Mouse (Mus musculus) thymus, postnatal 25 days (tissue): Measurements from ENCODE around the gene Kif16b.
A peak's percentile ranks its signal among the peaks of the same experiment; 100 is the strongest.

Source experiments
- DNase-seq: peaks from one replicate; pipeline ENCODE4 v3.0.0; 2022

Gene Kif16b

DNA sequence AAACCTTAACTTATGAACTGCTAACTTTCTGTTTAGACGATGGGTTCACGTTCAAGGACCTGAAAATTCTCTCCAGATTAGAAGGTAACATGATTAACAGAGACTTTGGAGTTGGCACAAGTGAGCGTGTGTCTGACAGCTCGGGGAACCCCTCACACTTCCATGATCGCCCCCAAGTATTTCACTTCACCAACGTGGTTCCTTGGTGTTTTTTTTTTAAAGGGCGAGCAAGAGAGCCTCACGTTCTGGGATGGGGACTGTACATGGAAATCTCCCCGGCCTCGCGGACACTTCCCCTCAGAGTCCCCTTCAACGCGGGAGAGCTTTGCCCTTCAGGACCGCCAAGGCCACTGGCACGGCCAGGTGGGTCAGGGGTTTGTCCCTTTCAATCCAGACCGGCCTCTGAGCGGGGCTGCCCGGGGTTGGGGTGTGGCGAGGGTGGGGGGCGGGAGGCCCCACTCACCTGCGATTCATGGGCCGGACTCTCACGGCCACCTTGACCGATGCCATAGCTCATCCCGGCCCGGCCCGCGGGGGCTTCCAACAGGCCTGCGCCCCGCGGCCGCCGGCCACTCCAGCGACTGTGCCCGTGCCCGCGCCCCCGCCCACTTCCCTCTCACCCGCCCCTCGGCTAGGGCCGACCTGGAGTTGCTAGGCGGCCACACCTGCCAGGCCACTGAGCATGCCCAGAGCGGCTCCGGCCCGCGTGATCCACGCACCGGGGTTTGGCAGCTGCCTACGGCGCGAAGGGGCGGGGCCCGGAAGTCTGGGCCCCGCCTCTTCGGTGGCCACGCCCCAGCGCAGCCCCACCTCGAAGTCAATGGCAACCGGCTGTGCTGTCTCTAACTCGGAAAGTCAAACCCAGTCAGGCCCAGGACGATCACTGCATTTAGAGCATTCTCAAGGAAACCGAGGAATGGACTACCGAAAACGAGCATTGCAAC lies at the start of gene Kif16b:
Kif16b (minus strand) TSS at position 670 of the 944 bp plus-strand sequence.
- DNase-seq = peak; percentile 96

DNA sequence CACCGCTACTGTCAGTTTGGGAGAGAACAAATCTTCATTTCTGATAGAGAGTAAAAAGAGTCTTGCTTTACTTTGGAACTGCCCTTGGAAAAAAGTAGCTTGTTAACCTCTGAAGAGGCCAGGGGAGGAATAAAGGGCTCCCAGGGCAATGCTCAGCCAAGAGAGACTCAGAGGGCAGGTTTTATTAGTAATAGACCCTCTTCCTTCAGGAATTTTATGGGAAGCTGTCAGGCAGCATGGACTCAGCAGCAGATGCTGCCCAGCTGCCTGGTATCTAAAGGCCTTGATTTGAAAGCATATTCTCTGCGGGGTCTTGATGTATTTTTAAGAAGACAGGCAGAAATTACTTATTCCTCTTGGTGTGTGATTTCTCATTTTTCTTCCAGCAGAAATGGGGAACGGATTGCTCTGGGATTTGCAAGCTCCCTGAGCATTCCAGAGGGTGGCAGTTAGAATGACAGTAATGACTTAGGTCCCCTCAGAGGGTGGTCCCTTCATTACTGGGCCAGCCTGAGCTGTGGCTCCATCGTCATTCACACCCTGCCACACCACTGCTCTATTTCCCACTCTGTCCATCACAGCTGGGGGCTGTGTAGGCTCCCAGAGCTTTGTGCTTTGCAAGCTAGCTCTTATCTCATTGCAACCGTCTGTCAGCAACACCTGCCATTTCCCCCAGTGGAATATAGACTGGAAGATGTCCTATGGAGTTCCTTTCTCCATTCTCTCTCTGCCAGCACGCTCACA lies 39.7 kb upstream of the Kif16b start:
- DNase-seq = no peak

DNA sequence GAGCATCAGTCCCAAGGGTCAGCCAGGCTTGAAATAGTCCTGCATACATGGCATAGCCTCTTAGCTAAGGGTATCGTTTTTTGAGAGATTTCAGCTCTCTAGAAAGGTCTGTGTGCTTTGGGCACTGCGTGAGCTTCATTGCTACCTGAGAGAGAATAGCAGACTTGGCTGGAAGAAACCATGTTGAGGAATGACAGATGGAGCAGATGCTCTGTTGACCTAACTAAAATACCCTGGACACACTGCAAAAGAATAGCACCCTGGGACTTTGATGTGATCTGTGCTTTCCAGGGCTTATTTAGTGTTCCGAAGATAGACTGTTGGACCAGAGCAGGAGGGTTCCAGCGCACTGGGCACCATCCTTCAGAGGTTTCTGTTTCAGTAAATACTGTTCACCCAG lies 29.1 kb upstream of the Kif16b start:
- DNase-seq = no peak

DNA sequence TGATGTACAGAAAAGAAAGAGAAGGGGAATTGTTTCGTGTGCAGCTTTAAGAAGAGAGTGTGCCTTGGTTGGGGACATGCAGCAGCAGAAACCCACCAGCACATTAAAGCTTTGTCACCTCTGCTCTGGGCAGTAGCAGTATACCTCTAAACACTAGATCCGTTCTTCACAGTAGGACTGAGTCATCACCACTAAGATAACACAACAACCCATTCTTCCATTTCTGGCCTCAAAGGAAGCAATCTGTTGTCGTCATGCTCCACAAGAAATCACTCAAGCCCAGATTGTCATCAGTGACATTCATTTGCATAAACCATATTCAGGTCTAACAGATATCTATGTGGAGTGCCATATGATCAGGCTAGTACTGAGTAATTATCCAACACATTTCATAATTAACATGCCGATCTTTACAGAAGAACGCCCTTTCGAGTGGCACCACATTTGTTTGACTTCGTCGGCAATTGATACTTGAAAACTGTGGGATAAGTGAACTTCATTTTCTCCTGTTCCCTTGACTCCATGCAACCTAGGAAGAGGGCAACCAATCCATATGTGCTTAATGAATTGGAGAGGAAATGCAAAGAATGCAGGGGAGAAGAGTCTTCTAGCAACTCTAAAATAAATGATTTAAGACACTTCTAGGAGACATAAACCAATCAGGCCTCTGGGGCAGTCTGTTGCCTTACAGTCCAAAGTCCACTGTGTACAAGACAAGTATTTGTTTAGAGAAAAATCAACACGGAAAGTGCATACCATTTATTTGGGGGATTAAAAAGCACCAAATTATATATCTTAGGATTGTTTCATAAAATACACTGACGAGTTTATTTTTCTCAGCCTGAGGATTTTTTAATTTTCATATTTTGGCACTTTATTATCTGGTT lies 28.1 kb upstream of the Kif16b start:
- DNase-seq = no peak

DNA sequence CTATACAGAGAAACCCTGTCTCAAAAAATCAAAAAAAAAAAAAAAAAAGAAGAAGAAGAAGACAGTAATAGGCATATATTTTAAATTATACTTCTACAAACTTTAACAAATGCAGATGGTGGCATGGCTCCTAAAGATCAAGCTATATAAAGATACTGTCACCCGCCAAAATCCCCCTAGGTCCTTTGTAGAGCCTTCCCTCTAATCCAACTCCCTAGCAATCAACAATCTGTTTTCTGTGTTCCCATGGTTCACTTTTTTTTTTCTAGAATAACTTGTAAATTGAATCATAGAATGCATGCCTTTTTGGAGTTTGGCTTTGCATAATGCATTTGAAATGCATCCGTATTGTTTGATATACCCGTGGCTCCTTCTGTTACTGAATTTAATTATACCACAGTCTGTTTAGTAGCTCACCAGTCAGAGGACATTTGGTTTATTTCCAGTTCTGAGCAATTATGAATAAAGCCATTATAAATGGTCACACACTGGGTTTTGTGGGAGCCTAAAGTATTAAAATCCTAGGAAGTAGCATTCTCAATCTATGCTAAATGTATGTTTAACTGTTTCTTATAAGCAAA lies 9.6 kb upstream of the Kif16b start:
- DNase-seq = no peak

DNA sequence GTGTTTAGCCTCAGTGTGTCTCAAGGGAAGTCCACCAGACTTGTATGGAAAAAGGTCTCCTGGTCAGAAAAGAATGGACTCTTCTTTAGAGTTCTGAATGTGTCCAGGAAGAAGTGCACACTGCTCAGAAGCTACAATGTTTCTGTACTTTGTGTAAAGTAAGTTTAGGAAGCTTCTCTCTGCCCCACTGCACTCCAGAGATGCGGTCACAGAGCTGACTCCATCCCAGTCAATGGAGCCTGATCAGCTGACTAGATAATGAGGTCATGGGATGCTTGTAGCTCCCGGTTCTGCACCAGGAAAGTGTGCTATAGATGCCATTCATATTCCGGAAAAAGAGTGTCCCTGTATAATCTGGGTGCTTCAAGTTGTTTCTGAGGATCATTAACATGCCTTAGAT lies 7.9 kb upstream of the Kif16b start:
- no peak for DNase-seq

DNA sequence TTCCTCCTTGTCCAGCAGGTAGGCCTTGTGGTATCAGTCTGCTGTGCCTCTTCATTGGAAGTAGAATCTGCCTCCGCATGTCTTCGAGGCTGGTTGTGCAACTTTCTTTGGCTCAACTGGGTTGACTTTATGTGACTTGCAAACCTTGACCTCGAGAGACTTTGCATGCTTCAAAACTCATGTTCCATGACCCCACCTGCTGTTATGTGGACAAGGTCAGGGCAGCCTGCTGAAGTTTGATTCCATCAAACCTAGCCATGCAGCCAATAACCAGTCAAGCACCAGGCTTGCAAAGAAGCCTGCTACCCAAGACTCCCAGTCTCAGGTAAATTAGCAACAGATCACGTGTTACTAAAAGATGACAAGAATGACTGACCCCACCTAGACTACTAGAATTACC lies 5.7 kb upstream of the Kif16b start:
- no peak for DNase-seq

DNA sequence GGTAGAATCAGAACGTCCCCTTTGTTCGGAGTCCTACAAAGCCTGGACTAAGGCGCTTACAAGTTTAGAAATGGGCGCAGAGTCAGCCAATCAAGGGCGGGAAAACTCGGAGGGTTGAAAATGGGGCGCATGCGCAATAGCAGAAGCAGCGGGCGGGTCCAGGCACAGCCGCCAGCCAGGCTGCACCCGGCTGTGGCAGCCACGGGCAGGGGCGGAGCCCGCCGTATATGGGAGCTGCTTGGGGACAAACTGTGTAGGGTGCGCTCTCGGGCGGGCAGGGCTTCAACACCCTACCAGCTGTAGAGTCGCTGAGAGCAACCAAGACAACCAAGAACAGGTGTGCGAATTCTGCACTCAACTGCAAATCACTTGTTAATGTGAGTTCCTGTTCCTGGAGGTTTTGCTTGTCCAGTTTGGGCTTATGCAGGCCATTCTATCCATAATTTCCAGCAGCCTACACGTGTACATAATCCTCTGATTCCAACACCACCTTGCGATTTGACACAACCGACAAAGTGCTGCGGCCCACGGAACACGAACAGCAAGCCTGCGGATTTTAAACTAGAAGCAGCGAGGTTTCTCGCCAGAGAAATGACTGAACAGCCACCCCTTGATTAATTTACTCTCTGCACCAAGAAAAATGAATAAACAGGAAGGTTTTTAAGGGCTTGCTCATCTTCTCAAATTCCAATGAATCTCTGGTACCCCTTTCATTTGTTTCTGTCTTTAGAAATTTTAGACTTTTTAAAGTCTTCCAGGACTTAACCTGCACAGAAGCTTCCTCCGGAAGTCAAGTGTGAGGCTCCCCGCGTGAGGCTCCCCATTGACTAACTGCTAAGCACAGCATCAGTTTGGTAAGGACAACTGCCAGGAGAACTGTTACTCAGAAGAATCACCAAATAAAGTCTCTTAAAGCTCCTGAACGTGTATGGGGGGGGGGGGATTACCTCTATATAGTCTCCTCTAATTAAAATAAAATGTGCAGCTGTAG lies 1.9 kb upstream of the Kif16b start:
- peak; percentile 96 for DNase-seq

DNA sequence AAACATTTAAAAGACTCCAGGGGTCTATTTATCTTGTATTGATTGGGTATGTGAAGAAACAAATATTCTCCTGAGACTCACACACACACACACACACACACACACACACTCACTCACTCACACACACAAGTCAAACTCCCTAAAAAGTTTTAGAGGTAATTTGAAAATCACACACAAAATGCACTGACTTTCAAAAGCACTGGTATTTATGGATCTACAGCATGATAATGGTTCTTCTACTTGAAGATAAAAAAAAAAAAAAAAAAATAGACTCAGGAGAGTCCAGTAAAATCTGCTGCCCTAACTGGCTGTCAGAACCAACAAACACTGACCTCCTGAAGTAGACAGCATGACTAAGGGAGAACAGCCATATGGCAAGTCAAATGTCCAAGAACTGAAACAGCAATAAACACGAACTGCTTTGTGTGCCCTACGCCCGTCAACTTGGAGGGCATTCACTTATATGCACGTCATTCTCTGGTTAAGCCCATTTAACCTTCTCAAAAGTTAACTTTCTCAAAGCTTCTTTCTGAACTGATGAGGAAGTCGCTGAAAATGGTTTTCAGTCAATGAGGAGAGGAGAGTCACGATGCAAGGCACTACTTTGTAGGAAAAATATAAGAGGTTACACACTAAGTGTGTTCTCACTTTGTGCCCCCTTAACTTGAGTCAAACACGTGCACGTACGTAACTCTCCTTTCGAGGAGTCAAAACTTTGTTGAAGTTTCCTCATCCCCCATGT lies 1.0 kb downstream of the Kif16b start:
- no peak for DNase-seq

DNA sequence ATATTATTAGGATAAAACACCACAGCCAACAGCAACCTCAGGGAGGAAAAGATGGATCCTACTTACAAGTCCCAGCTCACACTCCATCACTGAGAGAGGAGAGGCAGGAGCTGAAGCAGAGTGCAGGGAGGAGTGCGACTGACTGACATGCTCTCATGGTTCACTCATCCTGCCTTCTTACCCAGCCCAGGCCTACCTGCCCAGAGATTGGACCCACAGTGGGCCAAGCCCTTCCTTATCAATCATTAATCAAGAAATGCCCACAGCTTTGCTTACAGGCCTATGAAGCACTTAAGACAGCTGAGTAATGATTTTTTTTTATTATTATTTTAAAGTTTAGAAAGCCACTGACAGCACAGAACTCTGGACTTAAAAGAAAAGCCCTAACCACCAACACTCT lies 7.6 kb downstream of the Kif16b start:
- DNase-seq = no peak

DNA sequence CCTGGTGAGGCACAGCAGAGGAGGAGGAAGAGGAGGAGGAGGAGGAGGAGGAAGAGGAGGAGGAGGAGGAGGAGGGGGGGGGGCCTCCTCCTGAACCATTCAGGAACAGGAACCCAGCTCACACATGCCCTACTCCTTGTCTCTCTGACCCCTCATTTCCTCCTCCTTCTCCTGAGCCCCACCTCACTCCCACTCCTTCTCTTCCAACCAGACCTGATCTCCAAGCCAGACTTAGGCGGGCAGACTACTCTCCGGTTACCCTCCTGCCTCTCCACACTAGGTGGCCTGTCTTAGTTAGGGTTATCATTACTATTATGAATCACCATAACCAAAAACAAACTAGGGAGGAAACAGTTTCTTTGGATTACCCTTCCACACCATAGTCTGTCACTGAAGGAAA lies 10.0 kb downstream of the Kif16b start:
- DNase-seq = no peak

DNA sequence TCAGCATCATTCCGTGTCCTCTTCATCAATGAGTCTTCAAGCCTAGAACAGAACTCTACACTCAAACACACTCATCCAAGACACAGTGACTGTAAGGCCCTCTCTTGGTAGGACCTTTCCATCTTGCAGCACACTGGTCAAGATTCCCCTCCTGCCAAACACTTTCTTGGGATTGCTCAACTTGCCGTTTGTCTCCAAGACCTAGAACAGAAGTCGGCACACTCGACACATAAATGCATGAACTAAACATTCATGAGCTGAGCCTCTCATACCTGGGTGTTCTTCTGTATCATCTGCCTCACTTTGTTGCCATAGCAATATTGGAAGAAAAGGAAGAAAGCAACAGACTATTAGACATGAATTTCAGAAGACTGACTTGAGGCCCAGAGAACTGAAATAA lies 16.9 kb downstream of the Kif16b start:
- DNase-seq = no peak

DNA sequence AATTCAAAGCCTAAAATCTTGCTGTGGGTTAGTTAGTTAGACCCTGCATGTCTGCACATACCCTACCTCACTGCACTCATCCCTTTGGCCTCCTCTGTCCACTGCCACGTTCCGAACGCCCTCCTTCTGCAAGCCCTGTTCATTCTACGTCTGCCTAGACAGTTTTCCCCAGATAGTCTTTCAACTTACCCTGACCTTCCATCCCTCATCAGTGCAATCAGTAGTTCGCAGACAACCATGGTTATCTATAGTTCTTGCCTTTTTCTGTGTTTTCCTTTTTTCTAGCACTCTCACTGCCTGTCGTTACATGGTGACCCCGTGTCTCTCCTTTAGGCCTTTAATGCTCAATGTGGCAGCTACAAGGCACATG lies 17.7 kb downstream of the Kif16b start:
- no peak for DNase-seq

DNA sequence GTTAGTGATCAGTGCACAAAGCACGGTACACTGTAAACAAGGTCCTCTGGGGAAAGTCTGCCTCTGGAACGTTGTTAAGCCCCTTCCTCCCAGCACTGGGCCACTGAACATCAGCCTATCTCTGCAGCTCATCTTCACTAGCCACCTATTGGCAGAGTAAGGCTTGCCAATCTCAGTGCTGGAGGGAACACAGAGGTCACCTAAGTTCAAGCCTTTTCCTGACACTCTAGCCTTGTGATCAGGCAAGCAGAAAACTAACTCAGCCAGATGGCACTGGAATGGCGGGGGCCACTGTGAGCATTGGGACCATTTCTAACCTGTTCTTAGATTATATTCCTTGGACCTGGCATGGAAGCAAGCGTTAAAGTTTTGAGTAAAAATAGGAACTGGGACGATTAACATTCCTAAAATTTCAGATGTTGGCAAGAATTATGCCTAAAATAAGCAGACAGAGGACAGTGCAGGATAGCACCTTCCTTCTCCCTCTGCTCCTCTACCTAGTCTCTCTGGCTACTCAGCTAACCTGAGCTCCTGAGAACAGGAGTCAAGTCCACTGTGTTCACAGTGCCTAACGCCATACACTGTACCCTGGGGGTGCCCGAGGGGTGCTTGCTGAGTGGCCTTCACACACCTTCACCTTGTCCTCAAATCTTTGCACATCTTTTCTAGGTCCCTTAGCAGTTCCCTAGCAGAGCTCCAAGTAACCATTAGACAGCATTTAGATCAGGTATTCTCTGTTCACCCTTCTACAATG lies 18.3 kb downstream of the Kif16b start:
- no peak for DNase-seq

DNA sequence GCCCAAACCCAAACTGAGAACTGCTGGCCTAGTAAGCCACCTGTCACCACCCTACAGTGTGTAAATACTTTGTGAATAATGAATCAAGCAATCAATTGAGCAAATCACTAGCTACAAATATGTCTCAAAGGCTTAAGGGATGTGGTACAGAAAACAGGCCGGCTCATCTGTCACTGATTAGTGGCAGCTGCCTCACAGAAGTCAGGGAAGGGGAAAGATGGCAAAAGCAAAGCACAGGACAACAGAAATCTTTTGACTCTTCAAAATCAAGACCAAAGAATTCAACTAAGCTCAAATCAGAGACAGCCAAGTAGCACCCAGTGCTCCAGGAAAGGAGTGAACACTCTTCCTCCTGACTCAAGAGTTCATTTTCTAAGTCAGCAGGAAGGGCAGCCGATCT lies 18.9 kb downstream of the Kif16b start:
- DNase-seq = no peak

DNA sequence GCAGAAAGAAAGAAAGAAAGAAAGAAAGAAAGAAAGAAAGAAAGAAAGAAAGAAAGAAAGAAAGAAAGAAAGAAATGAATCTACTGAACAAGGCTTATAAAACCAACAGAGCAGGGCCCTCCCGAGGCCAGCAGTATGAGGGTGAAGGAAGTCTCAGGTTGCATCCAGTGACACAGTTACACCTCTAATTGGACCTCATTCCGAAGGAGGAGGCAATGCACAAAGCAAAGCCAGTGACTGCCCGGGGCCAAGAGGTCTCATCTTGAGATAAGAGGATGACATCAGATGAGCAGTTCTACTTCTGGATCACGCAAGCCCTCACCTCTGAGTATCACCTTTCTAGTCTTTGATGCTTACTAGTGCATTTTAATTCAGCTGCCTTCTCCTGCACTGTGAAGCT lies 20.2 kb downstream of the Kif16b start:
- no peak for DNase-seq

DNA sequence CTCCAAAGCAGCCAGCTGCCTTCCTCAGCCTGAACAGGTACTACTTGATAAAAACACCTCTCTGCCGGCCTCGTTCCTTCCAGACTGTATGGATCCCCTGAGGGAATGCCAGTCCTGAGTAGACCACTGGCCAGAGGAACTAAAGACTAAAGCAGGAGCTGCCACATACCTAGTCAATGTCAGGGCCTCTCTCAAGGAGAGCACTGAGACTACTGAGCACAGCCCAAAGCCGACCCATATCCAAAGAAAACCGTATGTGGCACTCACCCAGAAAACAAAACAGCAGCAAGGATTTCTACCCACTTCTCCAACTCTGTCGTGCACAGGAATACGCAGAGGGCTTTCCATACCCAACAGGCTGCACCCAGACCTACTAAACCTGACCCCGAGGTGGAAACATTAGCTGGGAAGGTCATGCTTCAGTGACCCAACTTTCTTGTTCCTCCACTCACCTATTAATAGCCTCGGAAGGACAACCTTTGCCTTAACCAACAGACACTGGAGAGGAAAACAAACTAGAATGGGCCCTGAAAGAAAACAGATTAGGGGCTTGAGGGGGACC lies 22.0 kb downstream of the Kif16b start:
- no peak for DNase-seq

DNA sequence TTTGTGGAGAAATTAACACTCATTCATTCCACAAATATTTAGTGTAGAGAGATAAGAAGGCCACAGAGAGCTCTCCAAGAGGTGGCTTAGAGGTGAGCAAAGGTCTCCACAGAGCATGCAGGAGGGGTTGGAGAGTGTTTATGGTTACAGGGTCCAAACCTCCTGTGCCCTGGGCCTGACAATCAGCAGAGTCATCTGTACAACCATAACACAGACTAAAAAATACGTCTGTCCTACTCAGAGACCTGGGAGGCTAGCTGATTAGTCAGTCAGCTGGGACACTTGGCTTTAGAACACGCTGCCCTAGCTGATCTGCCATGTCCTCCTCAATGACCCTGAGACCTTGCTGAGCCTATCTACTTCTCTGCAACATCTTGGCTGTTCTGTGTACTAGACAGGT lies 24.7 kb downstream of the Kif16b start:
- no peak for DNase-seq

DNA sequence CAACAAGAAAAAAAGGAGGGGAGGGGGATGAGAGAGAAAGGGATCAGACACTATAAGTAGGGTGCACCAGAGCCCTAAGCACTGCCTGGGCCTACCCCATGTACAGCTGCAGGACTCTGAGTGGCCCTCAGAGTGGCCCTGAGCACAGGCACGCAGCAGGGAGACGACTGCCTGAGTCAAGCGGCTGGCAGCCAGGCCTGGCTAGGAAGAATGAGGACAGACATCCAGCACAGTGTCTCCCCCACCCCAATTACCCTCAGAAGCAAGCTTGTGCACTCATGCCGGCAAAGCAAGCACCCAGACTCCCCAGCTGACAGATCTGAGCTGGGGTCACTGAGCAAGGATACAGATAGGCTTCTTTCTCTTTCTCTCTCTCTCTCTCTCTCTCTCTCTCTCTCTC lies 25.4 kb downstream of the Kif16b start:
- no peak for DNase-seq

DNA sequence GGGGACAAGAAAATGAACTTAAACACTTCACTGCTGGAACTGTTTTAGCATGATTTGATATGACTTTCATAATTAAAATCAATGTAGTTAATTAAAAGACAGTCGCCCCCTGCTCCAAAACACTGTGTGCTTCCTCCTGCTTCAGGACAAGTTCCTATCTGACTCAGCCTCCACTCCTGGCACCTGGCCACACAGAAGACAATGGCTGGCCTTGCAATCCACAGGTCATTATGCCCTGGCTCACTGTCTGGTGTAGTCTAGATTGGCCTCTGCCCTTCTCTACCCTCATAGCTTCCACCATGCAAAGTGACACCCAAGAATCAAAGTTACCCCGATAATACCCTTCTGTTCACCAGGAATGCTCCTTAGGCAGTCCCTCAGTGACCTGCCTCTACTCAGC lies 26.8 kb downstream of the Kif16b start:
- no peak for DNase-seq
